Mouse (Mus musculus) MEL (cell line): ENCODE data around the gene Mlana.

Experiments used
- MAX ChIP-seq: IDR thresholded peaks from 2 replicates; pipeline ENCODE4 v1.6.1; 2011; ENCODE audit warnings: low read length, improper control_type of control experiment
- POLR2A ChIP-seq, 2 experiments: IDR thresholded peaks; 2 replicates each; pipeline ENCODE4 v1.6.1; 2011 to 2012; ENCODE audit warnings: low read length in 2 of 2, mild to moderate bottlenecking in 2 of 2, control low read depth in 1 of 2, improper control_type of control experiment in 1 of 2, low read depth in 1 of 2, moderate library complexity in 1 of 2; ENCODE audit not compliant: control insufficient read depth in 1 of 2, insufficient read depth in 1 of 2, poor library complexity in 1 of 2

DNA sequence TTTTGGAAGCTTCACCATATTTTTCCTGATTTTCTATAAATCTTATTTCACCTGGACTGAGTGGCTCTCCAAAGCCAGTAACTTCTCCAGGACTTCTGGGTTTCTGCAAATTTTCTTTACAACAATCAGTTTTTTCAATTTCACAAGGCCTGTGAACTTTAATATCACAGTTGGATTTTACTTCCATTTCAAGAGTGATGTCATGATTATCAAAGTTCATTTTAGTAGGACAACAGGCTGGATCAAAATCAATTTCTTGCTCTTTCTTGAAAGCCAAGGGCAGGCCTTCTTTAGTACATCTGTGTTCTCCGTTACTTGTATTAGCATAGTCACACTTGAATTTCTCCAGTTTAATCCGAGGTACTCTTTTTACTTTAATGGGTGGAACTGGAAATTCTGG is 56.3 kb downstream of the Mlana start:
- TF ChIP-seq POLR2A (IDR thresholded peaks at IDR 0.05; ENCODE audit: control insufficient read depth in 1 of 2, insufficient read depth in 1 of 2, low read depth in 1 of 2, low read length in 2 of 2, poor library complexity in 1 of 2), result no peak
- no peak for TF ChIP-seq MAX
